Mouse (Mus musculus): Measurements from ENCODE around the gene Prkcb. TPM values are rescaled to one million over a fixed set of nuclear protein-coding genes. Genes with fewer than 3 reads are reported as not detected.

The Prkcb gene
- polyA plus RNA-seq, 1 experiment: 2.3 TPM

DNA sequence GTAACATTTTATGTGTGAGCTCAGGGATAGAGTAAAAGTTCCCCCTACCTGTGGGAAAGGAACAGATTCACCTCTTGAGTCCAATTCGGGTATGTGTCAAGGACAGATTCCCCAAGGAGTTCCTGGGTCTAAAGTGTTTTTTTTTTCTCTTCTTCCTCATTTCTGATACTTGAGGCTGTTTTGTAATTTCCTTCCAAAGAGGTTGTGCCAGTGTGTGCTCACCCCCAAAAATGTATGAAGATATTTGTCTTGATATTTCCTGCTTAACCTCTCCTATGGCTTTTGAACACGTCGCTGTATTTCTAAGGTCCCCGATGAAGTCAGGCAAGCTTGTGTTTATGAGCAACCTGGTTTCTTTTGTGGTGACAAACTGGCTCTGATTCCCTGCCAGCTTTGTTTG lies 30.0 kb upstream of the Prkcb start:
- no peaks in the 10 kb centered on the region for H3K9me3 ChIP-seq (replicated peaks; ENCODE audit: control insufficient read depth, insufficient read depth, low read length, poor library complexity, severe bottlenecking)
- TF ChIP-seq POLR2A (IDR thresholded peaks at IDR 0.05; ENCODE audit: insufficient read depth, low read length) (no peak), EP300 (IDR thresholded peaks at IDR 0.05; ENCODE audit: insufficient read depth, low read depth, low read length) (no peak), CTCF (IDR thresholded peaks at IDR 0.05; ENCODE audit: low read depth, low read length) (no peak)
- no peaks in the 10 kb centered on the region for H3K36me3 ChIP-seq (ENCODE audit: control insufficient read depth, insufficient read depth, low read length, poor library complexity, severe bottlenecking)
- H3K27me3 ChIP-seq (ENCODE audit: control insufficient read depth, insufficient read depth, low read length, poor library complexity, severe bottlenecking): no peaks in the 10 kb centered on the region
- no peaks in the 10 kb centered on the region for H3K4me1 ChIP-seq (ENCODE audit: control insufficient read depth, insufficient read depth, low read length)
- no peak overlapping the region for H3K27ac ChIP-seq (ENCODE audit: insufficient read depth, low read length)
- H3K9ac ChIP-seq (ENCODE audit: low read depth, poor library complexity, severe bottlenecking): no peak overlapping the region
- no peak overlapping the region for H3K4me3 ChIP-seq (ENCODE audit: low read depth, low read length)

GRCm38 (mm10) chr7:122260055-122260602 lies 28.4 kb upstream of the Prkcb start:
- no peak overlapping the region for H3K9ac ChIP-seq (ENCODE audit: low read depth, poor library complexity, severe bottlenecking)
- no peak for TF ChIP-seq POLR2A (IDR thresholded peaks at IDR 0.05; ENCODE audit: insufficient read depth, low read length)
- H3K36me3 ChIP-seq (ENCODE audit: control insufficient read depth, insufficient read depth, low read length, poor library complexity, severe bottlenecking): no peaks in the 10 kb centered on the region
- no peaks in the 10 kb centered on the region for H3K27me3 ChIP-seq (ENCODE audit: control insufficient read depth, insufficient read depth, low read length, poor library complexity, severe bottlenecking)
- H3K4me3 ChIP-seq (ENCODE audit: low read depth, low read length): no peak overlapping the region
- no peak overlapping the region for H3K27ac ChIP-seq (ENCODE audit: insufficient read depth, low read length)
- no peaks in the 10 kb centered on the region for H3K4me1 ChIP-seq (ENCODE audit: control insufficient read depth, insufficient read depth, low read length)
- no peaks in the 10 kb centered on the region for H3K9me3 ChIP-seq (replicated peaks; ENCODE audit: control insufficient read depth, insufficient read depth, low read length, poor library complexity, severe bottlenecking)

DNA sequence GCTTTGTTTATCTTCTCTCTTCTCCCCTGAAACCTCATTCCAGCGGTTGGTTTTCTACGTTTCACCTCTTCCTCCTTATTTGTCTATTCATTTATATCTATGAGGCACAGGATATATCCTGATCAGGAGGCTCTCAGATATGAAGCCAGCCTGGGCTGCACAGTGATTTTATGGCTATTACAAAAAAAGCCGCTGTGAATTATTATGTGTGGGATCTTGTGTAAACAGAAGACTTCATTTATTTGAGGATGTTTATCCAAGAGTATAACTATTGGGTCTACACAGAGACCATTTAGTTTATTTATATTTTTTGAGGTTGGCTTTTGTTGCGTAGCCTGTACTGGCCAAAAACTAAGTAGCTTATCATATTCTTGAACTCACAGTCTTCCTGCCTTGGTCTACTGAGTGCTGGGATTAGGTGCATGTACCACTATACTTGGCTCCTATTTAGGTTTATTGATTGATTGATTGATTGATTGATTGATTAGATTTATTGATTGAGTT lies 19.5 kb upstream of the Prkcb start:
- no peaks in the 10 kb centered on the region for H3K9me3 ChIP-seq (replicated peaks; ENCODE audit: control insufficient read depth, insufficient read depth, low read length, poor library complexity, severe bottlenecking)
- no peaks in the 10 kb centered on the region for H3K4me1 ChIP-seq (ENCODE audit: control insufficient read depth, insufficient read depth, low read length)
- TF ChIP-seq CTCF (IDR thresholded peaks at IDR 0.05; ENCODE audit: low read depth, low read length): no peak
- no peak for TF ChIP-seq EP300 (IDR thresholded peaks at IDR 0.05; ENCODE audit: insufficient read depth, low read depth, low read length)
- no peak for TF ChIP-seq POLR2A (IDR thresholded peaks at IDR 0.05; ENCODE audit: insufficient read depth, low read length)
- H3K27ac ChIP-seq (ENCODE audit: insufficient read depth, low read length): no peak overlapping the region
- H3K9ac ChIP-seq (ENCODE audit: low read depth, poor library complexity, severe bottlenecking): no peak overlapping the region
- no peak overlapping the region for H3K4me3 ChIP-seq (ENCODE audit: low read depth, low read length)
- H3K36me3 ChIP-seq (ENCODE audit: control insufficient read depth, insufficient read depth, low read length, poor library complexity, severe bottlenecking): no peaks in the 10 kb centered on the region
- H3K27me3 ChIP-seq (ENCODE audit: control insufficient read depth, insufficient read depth, low read length, poor library complexity, severe bottlenecking): no peaks in the 10 kb centered on the region

DNA sequence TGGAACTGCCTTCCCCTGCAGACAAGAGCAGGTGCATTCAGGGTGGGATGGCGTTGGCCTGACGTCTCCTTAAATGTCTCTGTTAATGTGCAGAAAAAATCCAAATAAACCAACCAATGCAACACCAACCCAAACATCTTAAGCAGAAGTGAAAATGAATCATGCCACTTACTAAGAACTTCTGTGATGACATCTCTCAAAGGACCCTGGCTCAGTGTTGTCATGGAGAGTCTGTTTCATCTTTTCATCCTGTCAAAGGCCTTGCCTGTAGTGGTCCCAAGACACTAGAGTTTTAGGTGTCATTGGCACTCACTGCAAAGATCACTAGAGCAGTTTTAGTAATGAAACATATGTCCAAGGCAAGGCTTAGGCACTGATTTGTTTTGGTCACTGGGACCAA lies 16.2 kb upstream of the Prkcb start:
- Histone ChIP-seq H3K4me3 (ENCODE audit: low read depth, low read length) (no peak overlapping the region), H3K9me3 (replicated peaks; ENCODE audit: control insufficient read depth, insufficient read depth, low read length, poor library complexity, severe bottlenecking) (no peaks in the 10 kb centered on the region), H3K27me3 (ENCODE audit: control insufficient read depth, insufficient read depth, low read length, poor library complexity, severe bottlenecking) (no peaks in the 10 kb centered on the region), H3K27ac (ENCODE audit: insufficient read depth, low read length) (no peak overlapping the region), H3K9ac (ENCODE audit: low read depth, poor library complexity, severe bottlenecking) (no peak overlapping the region), H3K36me3 (ENCODE audit: control insufficient read depth, insufficient read depth, low read length, poor library complexity, severe bottlenecking) (no peaks in the 10 kb centered on the region), H3K4me1 (ENCODE audit: control insufficient read depth, insufficient read depth, low read length) (no peaks in the 10 kb centered on the region)
- TF ChIP-seq POLR2A (IDR thresholded peaks at IDR 0.05; ENCODE audit: insufficient read depth, low read length) (no peak), CTCF (IDR thresholded peaks at IDR 0.05; ENCODE audit: low read depth, low read length) (no peak), EP300 (IDR thresholded peaks at IDR 0.05; ENCODE audit: insufficient read depth, low read depth, low read length) (no peak)

GRCm38 (mm10) chr7:122279580-122279979 lies 9.0 kb upstream of the Prkcb start:
- Histone ChIP-seq H3K9ac (ENCODE audit: low read depth, poor library complexity, severe bottlenecking) (no peak overlapping the region), H3K27ac (ENCODE audit: insufficient read depth, low read length) (no peak overlapping the region), H3K36me3 (ENCODE audit: control insufficient read depth, insufficient read depth, low read length, poor library complexity, severe bottlenecking) (no peaks in the 10 kb centered on the region), H3K27me3 (ENCODE audit: control insufficient read depth, insufficient read depth, low read length, poor library complexity, severe bottlenecking) (no peaks in the 10 kb centered on the region; the same call in 1 of the 2 replicates), H3K4me1 (ENCODE audit: control insufficient read depth, insufficient read depth, low read length) (no peaks in the 10 kb centered on the region), H3K9me3 (replicated peaks; ENCODE audit: control insufficient read depth, insufficient read depth, low read length, poor library complexity, severe bottlenecking) (no peaks in the 10 kb centered on the region), H3K4me3 (ENCODE audit: low read depth, low read length) (no peak overlapping the region)
- no peak for TF ChIP-seq CTCF (IDR thresholded peaks at IDR 0.05; ENCODE audit: low read depth, low read length)
- TF ChIP-seq POLR2A (IDR thresholded peaks at IDR 0.05; ENCODE audit: insufficient read depth, low read length): no peak
- TF ChIP-seq EP300 (IDR thresholded peaks at IDR 0.05; ENCODE audit: insufficient read depth, low read depth, low read length): no peak

- Histone ChIP-seq H3K9me3 (replicated peaks; ENCODE audit: control insufficient read depth, insufficient read depth, low read length, poor library complexity, severe bottlenecking) (no peaks in the 10 kb centered on the region), H3K4me1 (ENCODE audit: control insufficient read depth, insufficient read depth, low read length) (no peaks in the 10 kb centered on the region), H3K27me3 (ENCODE audit: control insufficient read depth, insufficient read depth, low read length, poor library complexity, severe bottlenecking) (no peaks in the 10 kb centered on the region; the same call in 1 of the 2 replicates), H3K4me3 (ENCODE audit: low read depth, low read length) (no peak overlapping the region), H3K27ac (ENCODE audit: insufficient read depth, low read length) (no peak overlapping the region), H3K36me3 (ENCODE audit: control insufficient read depth, insufficient read depth, low read length, poor library complexity, severe bottlenecking) (no peaks in the 10 kb centered on the region), H3K9ac (ENCODE audit: low read depth, poor library complexity, severe bottlenecking) (no peak overlapping the region)
- TF ChIP-seq CTCF (IDR thresholded peaks at IDR 0.05; ENCODE audit: low read depth, low read length) (no peak), POLR2A (IDR thresholded peaks at IDR 0.05; ENCODE audit: insufficient read depth, low read length) (no peak), EP300 (IDR thresholded peaks at IDR 0.05; ENCODE audit: insufficient read depth, low read depth, low read length) (no peak)
These were observed 8.2 kb upstream of the Prkcb start for GRCm38 (mm10) chr7:122280334-122280733.
